Mouse (Mus musculus): ENCODE data around the gene Serpine2.

Serpine2 gene

DNA sequence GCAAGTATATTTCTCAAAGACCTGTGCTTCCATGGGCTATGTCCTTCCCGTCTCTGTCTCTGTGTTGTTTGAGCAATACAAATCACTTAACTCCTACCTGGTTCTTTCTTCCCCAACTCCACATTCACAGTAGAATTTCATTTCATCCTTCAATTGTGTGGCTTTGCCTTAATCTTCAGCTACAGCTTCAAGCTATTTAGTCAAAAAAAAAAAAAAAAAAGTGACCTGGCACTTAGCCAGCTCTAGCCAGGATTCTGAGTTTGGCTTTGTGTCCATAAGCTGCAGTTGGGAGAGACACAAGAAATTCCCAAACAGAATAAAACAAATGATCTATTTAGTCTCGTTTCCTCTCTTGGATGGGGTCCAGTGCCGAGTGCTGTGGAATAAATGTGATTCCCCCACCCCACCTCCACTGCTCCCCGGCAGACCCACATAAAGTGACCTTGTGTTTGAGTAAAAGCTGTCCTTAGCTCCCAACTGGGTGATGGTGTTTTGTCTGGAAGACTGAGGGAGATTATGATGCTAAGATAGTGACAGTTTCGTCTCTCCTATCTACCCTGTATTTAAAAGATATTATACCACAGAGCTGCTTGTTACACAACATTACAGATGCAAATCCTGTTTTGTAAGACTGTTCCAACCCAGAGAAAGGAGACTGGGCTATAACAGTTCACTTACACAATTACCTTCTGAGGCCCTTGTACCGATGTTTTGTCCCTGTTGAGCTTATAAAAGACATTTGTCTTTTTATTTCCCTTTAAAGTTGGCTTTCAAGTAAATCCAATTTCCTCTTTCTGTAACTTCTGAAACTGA, at the start of gene Serpine2:
Gene Serpine2, minus strand, starts transcription at position 51 of the 813 bp plus-strand sequence.
- in situ Hi-C loops (cut with MboI; ENCODE audit: unreplicated experiment in 2 of 2), result no loop called here

DNA sequence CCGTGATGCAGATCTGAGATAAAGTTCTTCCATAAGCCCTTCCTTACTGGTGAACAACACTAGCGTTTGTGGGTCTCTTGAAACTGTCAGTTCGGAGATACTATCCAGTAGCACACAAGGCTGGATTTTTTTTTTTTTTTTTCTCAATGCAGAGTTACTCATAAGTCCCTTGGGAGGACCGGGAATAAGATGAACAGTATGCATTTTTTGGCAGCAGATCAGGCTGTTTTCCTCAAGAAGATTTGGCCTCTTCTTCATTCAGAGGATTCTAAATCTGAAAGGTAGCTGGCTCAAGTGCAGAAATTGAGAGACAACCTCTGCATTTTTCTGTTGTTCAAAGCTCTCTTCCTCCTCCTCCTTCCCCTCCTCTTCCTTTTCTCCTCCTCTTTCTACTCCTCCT, 46.8 kb upstream of the Serpine2 start:
- in situ Hi-C loops (cut with MboI; ENCODE audit: unreplicated experiment in 2 of 2), result no loop called here

DNA sequence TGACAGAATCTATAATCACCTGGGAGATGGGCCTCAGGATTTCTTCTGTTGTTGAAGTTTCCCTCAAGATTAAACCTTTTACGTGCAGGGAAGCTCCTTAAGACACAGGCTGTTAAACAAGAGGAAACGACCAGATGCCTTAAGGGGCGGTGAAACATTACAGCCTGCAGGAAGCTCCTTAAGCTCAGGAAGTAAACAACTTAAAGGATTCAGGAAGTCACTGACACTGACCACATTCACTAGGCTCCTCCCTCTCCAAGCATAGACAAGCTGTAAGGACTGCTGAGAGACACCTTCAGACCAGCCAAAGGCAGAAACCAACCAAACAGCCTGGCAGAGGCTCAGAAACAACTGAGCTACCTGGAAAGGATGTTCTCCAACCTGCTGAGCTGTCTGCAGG, 44.3 kb upstream of the Serpine2 start:
- in situ Hi-C loops (cut with MboI; ENCODE audit: unreplicated experiment in 2 of 2), result no loop called here

DNA sequence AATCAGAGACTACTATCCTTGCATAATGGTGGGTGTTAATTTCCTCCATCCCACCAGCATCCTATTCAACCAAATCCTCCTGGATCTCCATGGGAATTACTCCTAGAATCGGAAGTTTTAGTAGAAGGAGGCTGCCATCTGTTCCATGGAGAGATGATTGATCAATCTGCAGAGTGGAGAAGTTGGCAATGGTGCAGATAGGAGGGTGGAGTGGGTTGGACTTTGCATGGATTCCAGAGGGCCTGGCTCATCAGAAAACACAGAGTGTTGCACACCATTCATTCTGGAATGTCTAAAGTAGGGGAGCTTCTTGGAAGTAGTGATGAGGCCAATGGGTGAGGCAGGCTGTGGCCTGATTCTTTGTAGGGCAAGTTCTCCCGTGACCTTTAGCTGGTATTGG, 41.9 kb upstream of the Serpine2 start:
- in situ Hi-C loops (cut with MboI; ENCODE audit: unreplicated experiment in 2 of 2), result no loop called here

DNA sequence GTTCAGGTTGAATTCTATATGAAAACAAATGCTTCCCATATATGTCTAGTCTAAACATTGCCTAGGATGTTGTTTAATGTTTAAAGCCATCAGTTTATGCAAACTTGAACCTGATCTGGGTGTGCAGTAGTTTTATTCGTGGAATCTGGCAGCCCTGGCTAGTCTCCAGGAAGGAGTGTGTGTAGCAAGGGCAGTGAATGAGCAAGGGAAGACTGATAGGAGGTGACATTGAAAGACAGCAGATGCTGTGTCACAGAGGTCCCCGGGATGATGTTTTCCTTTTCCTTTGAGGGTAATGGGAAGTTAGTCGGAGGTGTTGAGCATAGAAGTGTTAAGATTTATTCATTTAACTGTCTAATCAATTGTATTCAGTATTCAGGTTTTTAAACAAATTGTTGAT, 21.7 kb upstream of the Serpine2 start:
- in situ Hi-C loops (cut with MboI; ENCODE audit: unreplicated experiment in 2 of 2), result no loop called here

DNA sequence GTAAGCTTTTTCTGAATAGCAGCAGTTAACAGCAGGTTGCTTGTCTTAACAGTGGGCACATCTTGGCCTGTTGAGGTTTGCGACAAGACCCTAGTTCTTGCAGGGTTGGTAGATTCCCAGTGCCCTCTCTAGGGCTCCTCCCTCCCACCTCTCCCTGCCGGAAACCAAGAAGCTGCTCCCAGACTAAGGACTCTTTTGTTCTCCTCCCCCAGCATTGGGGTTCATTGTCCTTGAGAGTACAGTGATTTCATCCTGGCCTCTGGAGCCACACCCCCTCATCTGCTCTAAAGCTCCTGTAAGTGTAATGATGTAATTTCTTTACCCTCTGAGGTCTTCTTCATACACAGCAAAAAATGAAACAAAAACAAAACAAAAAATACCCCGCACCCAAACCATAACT, 13.8 kb upstream of the Serpine2 start:
- in situ Hi-C loops (cut with MboI; ENCODE audit: unreplicated experiment in 2 of 2), result no loop called here

DNA sequence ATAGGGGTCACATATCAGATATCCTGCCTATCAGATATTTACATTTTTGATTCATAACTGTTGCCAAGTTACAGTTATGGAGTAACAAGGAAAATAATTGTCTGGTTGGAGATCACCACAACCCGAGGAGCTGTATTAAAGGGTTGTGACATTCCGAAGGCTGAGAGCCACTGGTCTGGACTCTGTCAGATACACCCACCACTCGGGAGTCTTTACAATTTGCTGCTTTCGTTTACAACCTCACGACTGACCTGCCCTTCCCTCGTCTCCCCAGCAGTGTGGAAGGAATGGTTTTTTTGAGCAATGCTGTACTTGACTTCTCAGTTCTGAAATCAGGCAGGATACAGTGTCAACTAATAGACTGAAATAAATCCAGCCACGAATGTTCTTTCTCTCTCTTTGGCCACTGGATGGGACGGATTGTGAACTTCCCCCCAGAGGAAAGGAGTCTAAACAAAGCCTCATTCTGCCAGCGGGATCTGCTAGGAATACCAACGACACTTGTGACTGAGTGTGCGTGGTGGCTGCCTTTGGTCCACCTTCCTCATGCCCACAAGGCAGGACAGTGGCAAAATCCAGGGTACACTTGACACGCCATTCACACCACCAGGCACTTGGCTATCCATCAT, 455 bp downstream of the Serpine2 start:
- in situ Hi-C loops (cut with MboI; ENCODE audit: unreplicated experiment in 2 of 2), result no loop called here

DNA sequence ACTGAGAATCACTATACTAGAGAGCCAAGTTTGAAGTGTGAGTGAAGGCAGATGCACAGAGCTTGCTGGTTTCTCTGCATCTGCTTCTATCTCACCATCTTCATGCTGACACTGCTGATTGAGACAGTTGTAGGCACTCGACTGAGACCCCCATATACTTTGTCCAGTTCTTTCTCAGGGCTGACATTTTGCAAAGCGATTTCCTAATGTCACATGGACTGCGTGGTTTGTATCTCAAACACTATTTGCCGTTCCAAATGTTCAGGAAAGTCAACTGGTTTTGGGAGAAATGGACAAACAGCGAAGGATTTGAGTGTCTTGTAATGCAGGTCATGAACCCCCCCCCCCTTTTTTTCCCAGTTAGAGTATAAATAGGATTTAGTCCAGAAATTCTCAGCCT, 1.0 kb downstream of the Serpine2 start:
- in situ Hi-C loops (cut with MboI; ENCODE audit: unreplicated experiment in 2 of 2), result no loop called here

DNA sequence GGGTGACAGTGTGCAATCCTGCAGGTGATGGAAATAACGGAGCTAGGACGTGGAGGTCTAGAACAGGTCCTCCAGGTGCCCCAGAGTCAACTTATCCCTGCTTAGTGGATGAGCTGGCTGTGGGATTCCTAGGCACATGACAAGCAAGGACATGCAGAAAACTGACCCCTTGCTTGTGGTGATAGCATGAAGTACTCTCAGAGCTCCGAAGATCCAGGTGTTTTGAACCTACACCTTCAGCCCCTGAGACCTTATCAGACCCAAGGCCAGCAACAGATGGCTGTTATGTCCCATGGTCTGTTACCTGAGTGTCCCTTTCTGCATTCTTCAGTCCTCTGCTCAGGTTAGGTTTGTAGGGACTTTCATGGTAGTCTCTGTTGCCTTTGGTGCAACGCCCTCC, 2.0 kb downstream of the Serpine2 start:
- in situ Hi-C loops (cut with MboI; ENCODE audit: unreplicated experiment in 2 of 2), result no loop called here

DNA sequence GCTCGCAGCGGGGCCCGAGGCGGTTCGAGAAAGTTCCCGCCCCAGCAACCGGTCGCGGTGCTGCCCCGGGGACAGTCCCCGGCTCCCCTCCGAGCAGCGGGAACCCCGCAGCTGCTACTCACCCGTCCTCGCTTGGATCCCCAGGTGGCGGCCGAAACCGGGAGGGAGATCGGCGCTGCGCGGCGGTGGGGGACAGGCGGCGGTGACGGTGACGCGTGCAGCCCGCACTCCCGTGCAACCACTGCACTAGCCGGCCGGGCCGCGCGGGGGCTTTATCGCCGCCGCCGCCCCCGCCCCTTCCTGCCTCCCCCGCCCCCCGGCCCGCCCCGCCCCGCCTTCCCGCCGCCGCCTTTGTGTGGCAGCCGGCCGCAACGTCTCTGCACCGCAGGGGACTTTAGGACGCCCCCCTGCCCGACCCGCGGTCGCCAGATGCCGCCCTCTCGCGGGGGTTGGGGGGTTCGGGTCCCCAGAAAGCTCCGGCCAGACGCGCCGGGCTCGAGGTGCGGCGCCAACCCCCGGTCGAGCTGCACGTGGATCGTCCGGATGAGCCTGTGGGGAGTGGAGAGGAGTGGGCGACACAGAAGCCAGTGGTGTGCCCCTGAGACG, 2.5 kb downstream of the Serpine2 start:
- in situ Hi-C loops (cut with MboI; ENCODE audit: unreplicated experiment in 2 of 2), result no loop called here

DNA sequence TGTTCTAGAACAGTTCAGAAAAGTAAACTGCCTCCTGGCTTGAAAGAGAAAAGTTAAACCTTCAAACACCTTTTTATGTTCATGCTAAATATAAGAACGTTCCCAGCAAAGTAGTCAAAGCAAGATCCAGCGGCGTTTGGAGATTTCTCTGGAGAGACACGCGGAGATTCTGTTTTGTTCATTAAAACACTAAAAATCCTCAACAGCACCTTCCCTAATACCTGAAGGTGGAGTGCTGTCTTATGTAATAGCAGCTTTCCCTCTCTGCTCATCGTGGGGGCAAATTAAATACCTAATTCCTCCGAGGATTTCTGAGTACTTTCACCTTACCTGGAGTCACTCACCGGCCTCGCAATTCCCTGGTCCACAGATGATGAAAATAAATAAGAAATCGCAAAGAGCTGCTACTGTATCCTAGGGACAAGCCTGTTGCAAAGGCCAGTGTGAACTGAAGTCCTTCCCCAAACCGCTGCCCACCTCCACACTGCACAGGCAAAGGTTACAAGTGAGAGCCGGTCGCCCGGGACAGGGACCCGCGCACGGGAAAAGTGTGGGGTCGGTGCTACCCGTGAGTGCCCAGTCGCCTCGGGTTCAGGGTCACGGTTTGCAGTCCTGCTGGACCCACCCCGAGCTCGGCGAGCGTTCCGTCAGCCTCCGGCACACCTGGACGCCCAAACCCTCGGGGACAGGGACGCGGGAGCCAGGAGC, 3.1 kb downstream of the Serpine2 start:
- in situ Hi-C loops (cut with MboI; ENCODE audit: unreplicated experiment in 2 of 2), result no loop called here

DNA sequence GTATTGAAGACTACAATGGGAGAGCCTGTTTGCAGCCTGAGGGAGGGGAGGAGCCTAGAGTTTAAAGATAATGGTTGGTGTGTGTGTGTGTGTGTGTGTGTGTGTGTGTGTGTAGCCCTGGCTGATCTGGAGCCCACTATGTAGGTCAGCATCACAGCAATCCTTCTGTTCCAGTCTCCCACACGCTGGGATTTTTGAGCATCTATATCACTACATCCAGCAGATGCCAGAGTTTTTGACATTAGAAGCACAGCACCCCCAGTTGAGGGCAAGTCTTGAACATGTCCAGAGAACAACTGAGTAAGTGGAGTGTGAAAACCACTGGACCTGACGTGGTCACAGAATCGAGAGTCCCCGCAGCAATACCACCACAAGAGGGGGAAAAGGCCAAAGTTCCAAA, 4.2 kb downstream of the Serpine2 start:
- in situ Hi-C loops (cut with MboI; ENCODE audit: unreplicated experiment in 2 of 2), result no loop called here

DNA sequence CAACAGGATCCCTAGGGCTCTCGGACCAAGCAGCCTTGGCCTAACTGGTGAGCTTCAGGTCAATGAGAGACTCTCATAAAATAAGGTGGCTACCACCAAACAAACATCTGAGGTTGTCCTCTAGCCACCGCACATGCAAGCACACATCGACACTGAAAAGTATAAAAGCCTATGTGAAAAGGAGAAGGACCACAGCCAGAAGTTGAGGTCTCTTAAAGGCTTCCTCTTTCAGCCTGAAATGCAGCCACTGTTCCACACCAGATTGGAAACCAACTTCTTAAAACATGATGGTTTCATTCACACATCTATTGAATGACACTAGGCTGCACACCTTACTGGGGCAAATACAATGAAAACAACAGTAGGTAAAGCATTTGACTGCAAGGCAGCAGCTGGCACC, 7.5 kb downstream of the Serpine2 start:
- in situ Hi-C loops (cut with MboI; ENCODE audit: unreplicated experiment in 2 of 2), result no loop called here

DNA sequence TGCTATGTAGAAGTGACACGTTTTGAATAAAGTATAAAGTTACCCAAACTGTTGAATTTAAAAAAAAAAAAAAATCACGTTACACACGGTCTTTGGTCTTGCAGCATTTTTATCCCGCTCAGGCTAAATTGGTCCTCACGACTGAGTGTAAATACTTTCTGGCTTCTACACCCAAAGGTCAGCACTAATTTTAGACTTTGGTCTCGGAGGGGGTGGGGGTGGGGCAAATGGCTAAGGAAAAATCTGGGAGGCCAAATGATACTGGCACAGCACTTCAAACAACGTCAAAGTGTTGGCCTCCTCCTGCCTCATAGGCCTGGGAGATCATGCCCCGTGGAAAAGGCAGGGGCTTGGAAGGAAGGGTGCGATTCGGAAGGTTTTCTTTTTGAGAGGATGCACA, 10.6 kb downstream of the Serpine2 start:
- in situ Hi-C loops (cut with MboI; ENCODE audit: unreplicated experiment in 2 of 2), result no loop called here

DNA sequence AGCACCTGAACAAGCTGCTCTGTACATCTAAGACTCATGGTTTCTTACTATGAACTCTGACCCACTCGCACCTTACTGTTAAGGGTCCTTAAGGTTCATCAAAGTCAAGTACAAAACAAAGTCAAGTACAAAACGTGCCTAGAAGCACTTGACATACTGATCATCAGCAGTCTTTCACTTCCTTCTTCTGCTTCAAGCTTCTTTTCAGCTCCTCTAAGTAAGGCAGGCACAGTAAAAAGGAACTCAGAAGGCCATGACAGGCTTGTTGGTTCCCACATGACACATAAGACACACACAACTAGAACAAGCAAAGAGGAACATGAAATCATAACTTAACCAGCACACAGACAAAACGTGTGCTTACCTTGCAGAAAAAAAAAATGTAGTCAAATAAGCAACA, 12.3 kb downstream of the Serpine2 start:
- in situ Hi-C loops (cut with MboI; ENCODE audit: unreplicated experiment in 2 of 2), result no loop called here

DNA sequence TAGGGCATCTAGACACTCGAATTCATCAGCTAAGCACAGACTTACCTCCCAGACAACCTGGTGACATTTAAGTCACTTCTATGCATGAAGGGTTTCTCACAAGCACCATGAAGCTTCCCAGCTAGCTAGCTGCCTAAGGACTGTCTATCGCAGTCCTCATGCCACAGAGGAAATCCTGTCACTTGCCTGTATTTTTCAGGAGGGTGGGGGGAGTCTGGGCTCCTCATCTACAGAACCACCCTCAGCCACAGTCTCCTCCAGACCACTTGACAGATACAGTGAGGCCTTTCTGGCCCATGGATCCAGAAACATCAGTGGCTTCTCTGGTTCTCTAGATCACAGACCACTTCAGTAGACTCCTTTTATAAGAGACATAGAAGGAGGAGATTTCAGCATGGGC, 14.1 kb downstream of the Serpine2 start:
- in situ Hi-C loops (cut with MboI; ENCODE audit: unreplicated experiment in 2 of 2), result no loop called here

DNA sequence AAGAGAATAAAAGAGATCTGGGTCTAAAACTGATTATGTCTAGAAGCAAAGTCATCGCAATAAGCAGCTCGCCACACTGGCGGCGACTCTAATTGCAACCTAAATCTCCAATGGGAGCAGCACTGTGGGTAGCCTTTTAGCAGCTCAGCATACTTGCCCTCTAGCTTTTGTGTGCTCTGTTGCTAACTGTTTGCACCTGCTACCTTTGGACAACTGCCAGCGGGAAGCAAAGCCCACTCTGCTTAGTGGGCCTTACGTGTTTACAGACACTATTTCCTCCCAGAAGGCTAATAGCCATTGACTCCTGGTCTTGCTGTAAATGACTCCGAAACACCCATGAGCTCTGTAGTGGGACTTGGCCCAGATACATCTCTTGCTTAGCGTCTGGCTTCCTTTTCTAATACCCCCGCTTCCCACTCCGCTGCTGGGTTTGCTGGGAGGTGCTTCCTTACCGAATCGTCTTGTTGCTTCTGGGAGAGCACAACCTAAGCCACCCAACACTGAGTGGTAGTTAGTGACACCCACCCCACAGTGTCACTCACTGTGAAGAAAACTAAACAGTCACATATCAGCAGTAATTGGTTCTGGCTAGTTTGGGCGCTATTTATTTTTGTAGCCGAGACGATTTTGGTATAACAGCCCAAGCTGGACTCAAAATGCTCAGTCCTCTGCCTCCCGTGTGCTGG, 28.1 kb downstream of the Serpine2 start:
- in situ Hi-C loops (cut with MboI; ENCODE audit: unreplicated experiment in 2 of 2), result no loop called here

DNA sequence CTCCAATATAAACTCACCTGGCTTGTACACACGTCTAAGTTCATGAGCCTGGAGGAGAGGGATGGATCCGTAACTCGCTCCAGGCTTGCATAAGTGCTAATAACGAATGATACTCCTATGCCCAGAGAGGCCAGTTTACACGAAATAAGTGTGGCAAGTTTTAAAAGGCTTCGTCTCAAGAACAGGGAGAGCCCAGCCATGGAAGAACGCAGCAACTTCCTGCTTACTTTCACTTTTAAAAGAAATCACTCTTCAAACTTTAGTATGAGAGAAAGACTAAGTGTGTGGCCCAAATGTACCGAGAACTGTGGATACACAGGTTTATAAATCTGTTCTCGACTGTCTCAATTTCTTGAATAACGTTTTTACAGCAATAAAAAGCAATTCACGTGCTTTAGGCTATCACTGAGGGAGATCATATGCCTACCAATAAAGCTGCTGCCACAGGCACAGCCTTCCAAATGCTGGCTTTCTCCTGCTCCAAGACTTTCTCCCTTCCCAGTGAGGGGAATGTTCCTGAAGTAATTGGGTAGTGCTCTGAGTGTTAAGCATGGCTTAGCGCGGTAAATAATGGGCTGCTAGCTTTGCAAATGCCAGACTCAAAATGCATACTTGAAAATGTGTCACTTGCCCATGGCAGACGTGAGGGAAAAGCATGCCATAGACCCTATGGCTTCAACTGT, 36.9 kb downstream of the Serpine2 start:
- in situ Hi-C loops (cut with MboI; ENCODE audit: unreplicated experiment in 2 of 2), result no loop called here

DNA sequence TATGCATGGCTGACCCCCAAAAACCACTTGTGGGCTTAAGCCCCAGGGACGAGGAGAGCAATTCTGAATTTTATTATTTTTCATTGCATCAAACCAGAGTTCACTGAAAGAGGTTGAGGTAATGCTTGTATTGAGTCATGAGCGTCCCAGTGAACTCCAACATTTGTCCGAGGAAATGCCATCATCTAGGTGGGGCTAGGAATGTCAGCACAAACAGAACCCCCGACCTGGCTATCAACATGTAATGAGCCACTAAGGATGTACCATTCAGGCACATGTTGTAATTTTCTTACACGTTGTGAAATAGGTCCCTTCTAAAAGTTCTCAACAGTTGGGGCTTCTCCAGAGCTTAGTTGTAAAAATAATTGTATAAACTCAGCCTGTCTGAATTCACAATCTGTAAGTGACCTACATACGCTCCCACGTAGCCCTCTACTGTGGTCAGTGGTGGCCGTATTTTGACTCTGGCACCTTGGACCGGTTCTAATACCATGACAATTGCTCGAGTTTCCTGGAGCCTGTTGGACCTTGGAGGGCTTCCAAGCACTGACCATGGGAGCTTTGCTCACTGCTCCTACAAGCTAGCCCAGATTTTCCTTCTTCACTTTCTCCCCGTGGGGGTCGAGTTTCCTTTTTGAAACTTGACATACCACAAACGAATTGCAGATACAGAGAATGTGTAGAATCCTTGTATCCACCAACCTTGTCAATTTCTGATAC, 38.0 kb downstream of the Serpine2 start:
- in situ Hi-C loops (cut with MboI; ENCODE audit: unreplicated experiment in 2 of 2), result no loop called here
